In genomic region chr17:31183180-31183974, GRCm38 (mm10) we compare ENCODE assay signal across 14 mouse cellular contexts. TPM values are rescaled to one million over a fixed set of nuclear protein-coding genes. Genes with fewer than 3 reads are reported as not detected.
A peak's percentile ranks its signal among the peaks of the same experiment; 100 is the strongest.
DNase-seq lines count a peak whose midpoint lies in the region; ATAC-seq lines count a peak whose summit lies in the region.
"Had no signal": no experiment of that assay in that cellular context is flagged by ENCODE, and none has a peak within 500 bp of the region (broad histone marks: within the 10 kb centered on the region; RNA-seq: fewer than 3 reads in every experiment).

No protein-coding gene starts in this region.

- no peak overlapping the region for H3K4me3 ChIP-seq in lung, embryonic 15.5 days
- H3K4me3 ChIP-seq in stomach, embryonic 16.5 days (replicated peaks; ENCODE audit: low read length): no peak overlapping the region
- no peak overlapping the region for H3K4me3 ChIP-seq in forebrain, embryonic 11.5 days (ENCODE audit: low read depth, low read length)
- no peak overlapping the region for H3K4me3 ChIP-seq in neural tube, embryonic 15.5 days (replicated peaks)
- H3K4me3 ChIP-seq: embryonic facial prominence, embryonic 12.5 days; hindbrain, embryonic 13.5 days; myocyte had no signal

- H3K9ac ChIP-seq in lung, embryonic 15.5 days: no peak overlapping the region
- H3K9ac ChIP-seq in stomach, embryonic 16.5 days (ENCODE audit: low read length): peak overlapping the region; percentile 32
- no peak overlapping the region for H3K9ac ChIP-seq in forebrain, embryonic 11.5 days (ENCODE audit: low read length)
- no peak overlapping the region for H3K9ac ChIP-seq in neural tube, embryonic 15.5 days (replicated peaks)
- H3K9ac ChIP-seq: embryonic facial prominence, embryonic 12.5 days; hindbrain, embryonic 13.5 days had no signal

- no peaks in the 10 kb centered on the region for H3K27me3 ChIP-seq in lung, embryonic 15.5 days
- no peaks in the 10 kb centered on the region for H3K27me3 ChIP-seq in stomach, embryonic 16.5 days (ENCODE audit: control insufficient read depth, insufficient read depth, low read length)
- H3K27me3 ChIP-seq in forebrain, embryonic 11.5 days (ENCODE audit: control insufficient read depth, insufficient read depth, low read length): no peaks in the 10 kb centered on the region
- no peaks in the 10 kb centered on the region for H3K27me3 ChIP-seq in neural tube, embryonic 15.5 days (replicated peaks)
- H3K27me3 ChIP-seq: embryonic facial prominence, embryonic 12.5 days; hindbrain, embryonic 13.5 days had no signal

- peaks cover 12% of the 10 kb centered on the region for H3K4me1 ChIP-seq in lung, embryonic 15.5 days
- 0 out of 2 replicates have a peak, but pooled peaks cover 6% of the 10 kb centered on the region for H3K4me1 ChIP-seq in stomach, embryonic 16.5 days (ENCODE audit: control insufficient read depth, insufficient read depth, low read length)
- H3K4me1 ChIP-seq in forebrain, embryonic 11.5 days (replicated peaks; ENCODE audit: control insufficient read depth, insufficient read depth, low read length): no peaks in the 10 kb centered on the region
- H3K4me1 ChIP-seq in neural tube, embryonic 15.5 days: no peaks in the 10 kb centered on the region
- H3K4me1 ChIP-seq: embryonic facial prominence, embryonic 12.5 days; hindbrain, embryonic 13.5 days had no signal

- no peaks in the 10 kb centered on the region for H3K36me3 ChIP-seq in lung, embryonic 15.5 days
- H3K36me3 ChIP-seq in stomach, embryonic 16.5 days (ENCODE audit: control insufficient read depth, insufficient read depth, low read length): no peaks in the 10 kb centered on the region
- no peaks in the 10 kb centered on the region for H3K36me3 ChIP-seq in forebrain, embryonic 11.5 days (ENCODE audit: control insufficient read depth, insufficient read depth, low read length)
- no peaks in the 10 kb centered on the region for H3K36me3 ChIP-seq in neural tube, embryonic 15.5 days
- H3K36me3 ChIP-seq: embryonic facial prominence, embryonic 12.5 days; hindbrain, embryonic 13.5 days had no signal

- DNase-seq in lung, postnatal 10 days: no peak
- DNase-seq in cerebellum, postnatal 14 days: peak; percentile 27 to 38
- peak; percentile 39 to 42 for DNase-seq in layer of hippocampus, postnatal 14 days (ENCODE audit: low spot score in 2 of 2)
- DNase-seq in forebrain, embryonic 11.5 days (ENCODE audit: low spot score): no peak
- DNase-seq in adrenal gland, postnatal 25 days: no peak
- DNase-seq: adrenal gland, postnatal 10 days; gastrocnemius, postnatal 36 days had no signal

- no peaks in the 10 kb centered on the region for H3K9me3 ChIP-seq in lung, embryonic 15.5 days
- H3K9me3 ChIP-seq in stomach, embryonic 16.5 days (replicated peaks; ENCODE audit: control insufficient read depth, low read length): no peaks in the 10 kb centered on the region
- no peaks in the 10 kb centered on the region for H3K9me3 ChIP-seq in forebrain, embryonic 11.5 days (ENCODE audit: control insufficient read depth, low read length)
- H3K9me3 ChIP-seq in neural tube, embryonic 15.5 days (replicated peaks): no peaks in the 10 kb centered on the region
- H3K9me3 ChIP-seq: embryonic facial prominence, embryonic 12.5 days had no signal

- 42% methylated on average over 12 of the region's 12 CpGs for WGBS in lung, embryonic 15.5 days
- WGBS in stomach, embryonic 16.5 days: 44% methylated on average over 12 of the region's 12 CpGs
- 74% methylated on average over 12 of the region's 12 CpGs for WGBS in forebrain, embryonic 11.5 days
- 66% methylated on average over 12 of the region's 12 CpGs for WGBS in neural tube, embryonic 15.5 days

- H3K4me2 ChIP-seq in lung, embryonic 15.5 days: no peak overlapping the region
- peak overlapping the region; percentile 32 for H3K4me2 ChIP-seq in stomach, embryonic 16.5 days (ENCODE audit: low read depth, low read length)
- H3K4me2 ChIP-seq in forebrain, embryonic 11.5 days (ENCODE audit: low read depth, low read length, severe bottlenecking): no peak overlapping the region
- no peak overlapping the region for H3K4me2 ChIP-seq in neural tube, embryonic 15.5 days
- H3K4me2 ChIP-seq: embryonic facial prominence, embryonic 12.5 days; hindbrain, embryonic 13.5 days had no signal

- no peak for ATAC-seq in lung, embryonic 15.5 days (ENCODE audit: borderline replicate concordance, extremely low read depth, low FRiP score, low TSS enrichment)
- peak; percentile 85 for ATAC-seq in stomach, embryonic 16.5 days (ENCODE audit: insufficient read depth, low FRiP score)
- ATAC-seq in forebrain, embryonic 11.5 days (replicated peaks; ENCODE audit: low FRiP score): no peak
- ATAC-seq in neural tube, embryonic 15.5 days (ENCODE audit: low FRiP score): no peak

- H3K27ac ChIP-seq in lung, embryonic 15.5 days: peak overlapping the region; percentile 22; the same call in 1 of the 2 replicates
- H3K27ac ChIP-seq in stomach, embryonic 16.5 days (ENCODE audit: low read length): peak overlapping the region; percentile 95
- no peak overlapping the region for H3K27ac ChIP-seq in forebrain, embryonic 11.5 days (ENCODE audit: low read depth, low read length)
- no peak overlapping the region for H3K27ac ChIP-seq in neural tube, embryonic 15.5 days (replicated peaks)
- H3K27ac ChIP-seq: embryonic facial prominence, embryonic 12.5 days; hindbrain, embryonic 13.5 days had no signal

RNA-seq across cellular contexts. Expression of gene Tmprss3, which starts 15.4 kb away (rescaled TPM):
- 0.06 TPM in 1 of 2 replicates, not detected in the other for polyA plus RNA-seq in lung, embryonic 15.5 days (2015; fragmentation: Nextera tagmentation; extraction: Ambion mirVana)
- under 1 TPM in 1 of 2 experiments, not detected in 1; 0.12 TPM for total RNA-seq in layer of hippocampus, postnatal 14 days (2021)
- polyA plus RNA-seq in stomach, embryonic 16.5 days (2015; fragmentation: Nextera tagmentation; extraction: Ambion mirVana): 0.39 and 0.89 TPM in 2 replicates
- not detected in 2 replicates for polyA plus RNA-seq in forebrain, embryonic 11.5 days (2014; fragmentation: Nextera tagmentation; extraction: Ambion mirVana)
- 0.06 TPM in 1 of 2 replicates, not detected in the other for polyA plus RNA-seq in neural tube, embryonic 15.5 days (2015; fragmentation: Nextera tagmentation; extraction: Ambion mirVana)
- total RNA-seq in adrenal gland, postnatal 25 days (2021): not detected in 2 replicates
- total RNA-seq: gastrocnemius, postnatal 36 days had no signal
- polyA plus RNA-seq: myocyte had no signal

RNA-seq across cellular contexts. Expression of gene Tff1, which starts 18.3 kb away (rescaled TPM):
- polyA plus RNA-seq in lung, embryonic 15.5 days (2015; fragmentation: Nextera tagmentation; extraction: Ambion mirVana): not detected in 2 replicates
- not detected for total RNA-seq in layer of hippocampus, postnatal 14 days (2021)
- polyA plus RNA-seq in stomach, embryonic 16.5 days (2015; fragmentation: Nextera tagmentation; extraction: Ambion mirVana): 263 and 418 TPM in 2 replicates
- not detected in 2 replicates for polyA plus RNA-seq in forebrain, embryonic 11.5 days (2014; fragmentation: Nextera tagmentation; extraction: Ambion mirVana)
- polyA plus RNA-seq in neural tube, embryonic 15.5 days (2015; fragmentation: Nextera tagmentation; extraction: Ambion mirVana): 4.6 TPM in 1 of 2 replicates, not detected in the other
- total RNA-seq in adrenal gland, postnatal 25 days (2021): not detected in 2 replicates
- total RNA-seq: adrenal gland, postnatal 10 days; gastrocnemius, postnatal 36 days had no signal
- polyA plus RNA-seq: embryonic facial prominence, embryonic 12.5 days; hindbrain, embryonic 13.5 days; limb, embryonic 14.5 days had no signal

RNA-seq across cellular contexts. Expression of gene Ubash3a, which starts 24.3 kb away (rescaled TPM):
- polyA plus RNA-seq in lung, embryonic 15.5 days (2015; fragmentation: Nextera tagmentation; extraction: Ambion mirVana): 0.36 and 2.0 TPM in 2 replicates
- under 1 TPM; 0.48 to 0.86 TPM for total RNA-seq in layer of hippocampus, postnatal 14 days (2021)
- polyA plus RNA-seq in stomach, embryonic 16.5 days (2015; fragmentation: Nextera tagmentation; extraction: Ambion mirVana): 1.1 and 1.4 TPM in 2 replicates
- 0.27 and 0.79 TPM in 2 replicates for polyA plus RNA-seq in forebrain, embryonic 11.5 days (2014; fragmentation: Nextera tagmentation; extraction: Ambion mirVana)
- polyA plus RNA-seq in neural tube, embryonic 15.5 days (2015; fragmentation: Nextera tagmentation; extraction: Ambion mirVana): 7.3 TPM in 1 of 2 replicates, not detected in the other
- total RNA-seq in adrenal gland, postnatal 25 days (2021): not detected in 2 replicates
- polyA plus RNA-seq: myocyte had no signal

RNA-seq across cellular contexts. Expression of gene Tff2, which starts 39.3 kb away (rescaled TPM):
- polyA plus RNA-seq in lung, embryonic 15.5 days (2015; fragmentation: Nextera tagmentation; extraction: Ambion mirVana): 0.40 TPM in 1 of 2 replicates, not detected in the other
- not detected for total RNA-seq in layer of hippocampus, postnatal 14 days (2021)
- 99.1 and 132 TPM in 2 replicates for polyA plus RNA-seq in stomach, embryonic 16.5 days (2015; fragmentation: Nextera tagmentation; extraction: Ambion mirVana)
- polyA plus RNA-seq in forebrain, embryonic 11.5 days (2014; fragmentation: Nextera tagmentation; extraction: Ambion mirVana): not detected in 2 replicates
- not detected in 2 replicates for polyA plus RNA-seq in neural tube, embryonic 15.5 days (2015; fragmentation: Nextera tagmentation; extraction: Ambion mirVana)
- not detected in 2 replicates for total RNA-seq in adrenal gland, postnatal 25 days (2021)
- total RNA-seq: gastrocnemius, postnatal 36 days had no signal
- polyA plus RNA-seq: embryonic facial prominence, embryonic 12.5 days; hindbrain, embryonic 13.5 days; limb, embryonic 14.5 days; myocyte had no signal

RNA-seq across cellular contexts. Expression of gene Tff3, which starts 53.9 kb away (rescaled TPM):
- 0.45 and 0.49 TPM in 2 replicates for polyA plus RNA-seq in lung, embryonic 15.5 days (2015; fragmentation: Nextera tagmentation; extraction: Ambion mirVana)
- total RNA-seq in layer of hippocampus, postnatal 14 days (2021): not detected
- 109 and 128 TPM in 2 replicates for polyA plus RNA-seq in stomach, embryonic 16.5 days (2015; fragmentation: Nextera tagmentation; extraction: Ambion mirVana)
- polyA plus RNA-seq in forebrain, embryonic 11.5 days (2014; fragmentation: Nextera tagmentation; extraction: Ambion mirVana): 1.1 and 1.2 TPM in 2 replicates
- 3.2 and 32.6 TPM in 2 replicates for polyA plus RNA-seq in neural tube, embryonic 15.5 days (2015; fragmentation: Nextera tagmentation; extraction: Ambion mirVana)
- not detected in 2 replicates for total RNA-seq in adrenal gland, postnatal 25 days (2021)
- total RNA-seq: adrenal gland, postnatal 10 days; gastrocnemius, postnatal 36 days had no signal
- polyA plus RNA-seq: embryonic facial prominence, embryonic 12.5 days; myocyte had no signal

Comparison
In these comparisons a context has a peak if more than half of its experiments do, and no peak if none do; other contexts are left out.
1. H3K27ac ChIP-seq: peak in lung, embryonic 15.5 days (single experiment) and stomach, embryonic 16.5 days (single experiment); none in forebrain, embryonic 11.5 days (single experiment) and neural tube, embryonic 15.5 days (single experiment).
2. DNase-seq: peak in cerebellum, postnatal 14 days (2 of 2) and layer of hippocampus, postnatal 14 days (2 of 2); none in lung, postnatal 10 days (single experiment), forebrain, embryonic 11.5 days (single experiment) and adrenal gland, postnatal 25 days (single experiment).
3. RNA of gene Tff1, which starts 18.3 kb away (polyA plus RNA-seq): 263 to 418 TPM in stomach, embryonic 16.5 days; not detected in lung, embryonic 15.5 days, not detected in forebrain, embryonic 11.5 days and 4.6 TPM in neural tube, embryonic 15.5 days; every median in the first group is over 10 times any median in the second.